Comparison of ENCODE assay signal across 28 mouse cellular contexts in genomic region chr14:14869239-14869638, GRCm38 (mm10).
DNase-seq lines count a peak whose midpoint lies in the region; ATAC-seq and TF ChIP-seq lines count a peak whose summit lies in the region.
"Had no signal": no experiment of that assay in that cellular context is flagged by ENCODE, and none has a peak within 500 bp of the region (broad histone marks: within the 10 kb centered on the region; RNA-seq: fewer than 3 reads in every experiment).

No protein-coding gene starts in this region.

- peak overlapping the region; percentile 62; the same call in 1 of the 2 replicates for H3K27ac ChIP-seq in layer of hippocampus, adult 2 months
- H3K27ac ChIP-seq in left cerebral cortex, adult 2 months, result no peak overlapping the region
- H3K27ac ChIP-seq: embryonic facial prominence, embryonic 13.5 days; forebrain, embryonic 10.5 days; forebrain, embryonic 15.5 days; heart, embryonic 13.5 days; kidney, embryonic 15.5 days; limb, embryonic 12.5 days; liver, embryonic 15.5 days; lung, embryonic 15.5 days; midbrain, embryonic 10.5 days; stomach, embryonic 15.5 days had no signal

- no peaks in the 10 kb centered on the region for H3K27me3 ChIP-seq in splenic B cell, adult 2 months (ENCODE audit: control insufficient read depth, insufficient read depth, low read length, poor library complexity, severe bottlenecking)
- H3K27me3 ChIP-seq: embryonic facial prominence, embryonic 13.5 days; forebrain, embryonic 15.5 days; heart, embryonic 13.5 days; kidney, embryonic 15.5 days; limb, embryonic 12.5 days; liver, embryonic 15.5 days; lung, embryonic 15.5 days; stomach, embryonic 15.5 days had no signal

- H3K36me3 ChIP-seq in splenic B cell, adult 2 months (ENCODE audit: control insufficient read depth, insufficient read depth, low read length, poor library complexity, severe bottlenecking), result no peaks in the 10 kb centered on the region
- H3K36me3 ChIP-seq: embryonic facial prominence, embryonic 13.5 days; forebrain, embryonic 10.5 days; forebrain, embryonic 15.5 days; G1E; heart, embryonic 13.5 days; kidney, embryonic 15.5 days; limb, embryonic 12.5 days; liver, embryonic 15.5 days; lung, embryonic 15.5 days; midbrain, embryonic 10.5 days; stomach, embryonic 15.5 days had no signal

- TF ChIP-seq CTCF in layer of hippocampus, adult 2 months (conservative IDR thresholded peaks at IDR 0.05), result no peak
- TF ChIP-seq CTCF in left cerebral cortex, adult 2 months (IDR thresholded peaks at IDR 0.05), result no peak

- ATAC-seq in hematopoietic stem cell, adult 5-6 weeks (replicated peaks in 1 of 2; ENCODE audit: insufficient read depth in 1 of 2, low FRiP score in 2 of 2, low TSS enrichment in 1 of 2, low read depth in 1 of 2, poor library complexity in 2 of 2, severe bottlenecking in 2 of 2), result peak; percentile 22 to 45; a peak in 1 of 4 replicates
- ATAC-seq: hindbrain, embryonic 16.5 days; midbrain, embryonic 16.5 days had no signal

- no peak for DNase-seq in layer of hippocampus, adult 2 months (ENCODE audit: low spot score in 2 of 2)
- no peak for DNase-seq in layer of hippocampus, adult 11-12 months (ENCODE audit: low spot score)
- peak; percentile 19 for DNase-seq in brain, adult 2 months (ENCODE audit: low read depth, low spot score)
- peak; percentile 50 for DNase-seq in splenic B cell, adult 2 months (ENCODE audit: low read depth, low spot score)
- no peak for DNase-seq in left cerebral cortex, adult 2 months (ENCODE audit: extremely low spot score in 1 of 2, low spot score in 2 of 2)
- DNase-seq in urinary bladder, adult 18-20 months (ENCODE audit: low spot score in 2 of 2), result no peak
- DNase-seq: adrenal gland, postnatal 10 days; cerebellum, adult 11-12 months; cerebellum, adult 9-11 months; heart, postnatal 14 days; kidney, adult 18-20 months; kidney, postnatal 36 days; layer of hippocampus, adult 9-11 months; right cerebral cortex, postnatal 4 days had no signal

- intact Hi-C loops in left cerebral cortex, adult 2 months (cut with DNase I), result no loop called here

- H3K4me3 ChIP-seq in layer of hippocampus, adult 2 months, result no peak overlapping the region
- H3K4me3 ChIP-seq in left cerebral cortex, adult 2 months, result no peak overlapping the region
- H3K4me3 ChIP-seq: embryonic facial prominence, embryonic 13.5 days; forebrain, embryonic 10.5 days; forebrain, embryonic 15.5 days; heart, embryonic 13.5 days; kidney, embryonic 15.5 days; limb, embryonic 12.5 days; liver, embryonic 15.5 days; lung, embryonic 15.5 days; midbrain, embryonic 10.5 days; stomach, embryonic 15.5 days had no signal

Comparison
In these comparisons a context has a peak if more than half of its experiments do, and no peak if none do; other contexts are left out.
1. DNase-seq: peak in brain, adult 2 months (single experiment) and splenic B cell, adult 2 months (single experiment); none in layer of hippocampus, adult 2 months (0 of 2), layer of hippocampus, adult 11-12 months (single experiment), left cerebral cortex, adult 2 months (0 of 2) and urinary bladder, adult 18-20 months (0 of 2).